Mouse (Mus musculus) heart, embryonic 10.5 days (tissue): Measurements from ENCODE around the gene Gm44503. TPM values are rescaled to one million over a fixed set of nuclear protein-coding genes. Genes with fewer than 3 reads are reported as not detected.

Source experiments
- DNase-seq: peaks from one replicate; pipeline ENCODE4 v3.0.0-alpha.2; 2017; ENCODE audit warnings: low spot score
- H3K27ac ChIP-seq: fragments of 300-500 bp; sonication (generic); 2 replicates; pipeline ENCODE4 v1.5.1; 2016; ENCODE audit warnings: mild to moderate bottlenecking
- H3K27me3 ChIP-seq: fragments of 300-500 bp; sonication (generic); 2 replicates; pipeline ENCODE4 v1.6.1; 2016; ENCODE audit warnings: mild to moderate bottlenecking; ENCODE audit not compliant: poor library complexity, insufficient read depth, severe bottlenecking
- H3K36me3 ChIP-seq: fragments of 300-500 bp; sonication (generic); 2 replicates; pipeline ENCODE4 v1.6.1; 2016; ENCODE audit warnings: mild to moderate bottlenecking, moderate library complexity
- H3K4me1 ChIP-seq: fragments of 300-500 bp; sonication (generic); 2 replicates; pipeline ENCODE4 v1.6.1; 2016; ENCODE audit warnings: mild to moderate bottlenecking
- H3K4me3 ChIP-seq: fragments of 300-500 bp; sonication (generic); 2 replicates; pipeline ENCODE4 v1.5.1; 2016; ENCODE audit warnings: mild to moderate bottlenecking, moderate library complexity
- H3K9me3 ChIP-seq: fragments of 300-500 bp; sonication (generic); 2 replicates; pipeline ENCODE4 v1.6.1; 2016; ENCODE audit warnings: mild to moderate bottlenecking, moderate library complexity
- WGBS: fragments of 180-500 bp; shearing (Covaris S2); methylation state at CpG from one replicate; pipeline ENCODE4 v1.1.7; 2016; 5-methylcytosine and 5-hydroxymethylcytosine counted together
- microRNA-seq: library from miRNA; unstranded; fragments of <30 nt; microRNA quantifications from one replicate; pipeline ENCODE4, GENCODE M21; 2017
- polyA plus RNA-seq: library from polyadenylated mRNA; unstranded; fragments of >200 nt; fragmentation: Nextera tagmentation; extraction: Ambion mirVana; gene quantifications from 2 replicates; pipeline ENCODE4 v1.2.1, GENCODE M21; 2016

Gm44503 gene
- polyA plus RNA-seq, 1 experiment from 2014 or later: not detected

DNA sequence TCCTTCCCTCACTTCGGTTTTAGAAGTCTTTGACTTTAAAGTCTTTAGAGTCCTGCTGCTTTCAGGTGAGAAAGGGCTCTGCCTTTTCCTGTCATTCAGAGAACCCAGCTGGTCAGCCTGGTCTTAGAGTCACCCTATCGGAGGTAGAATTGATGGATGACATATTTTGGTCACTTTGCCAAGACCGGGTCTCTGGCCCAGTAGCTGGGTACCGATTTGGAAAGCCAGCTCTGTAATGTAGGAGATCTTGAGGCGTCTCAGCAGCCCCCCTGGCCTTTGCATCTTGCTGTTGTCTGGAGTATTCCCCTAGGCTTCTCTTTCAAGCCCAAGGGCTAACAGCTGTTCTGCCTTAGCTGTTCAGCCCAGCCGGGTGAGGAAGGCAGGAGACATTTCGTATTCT is 86.6 kb downstream of the Gm44503 start:
- Histone ChIP-seq H3K36me3 (no peaks in the 10 kb centered on the region), H3K4me3 (peak overlapping the region; percentile 68), H3K9me3 (no peaks in the 10 kb centered on the region), H3K27ac (peak overlapping the region; percentile 77; the same call in 1 of the 2 replicates), H3K27me3 (no peaks in the 10 kb centered on the region; the same call in 1 of the 2 replicates), H3K4me1 (peaks cover 15% of the 10 kb centered on the region)
- DNase-seq: no peak
- WGBS: 10% methylated on average over 7 of the region's 7 CpGs

GRCm38 (mm10) chr9:73045711-73046110 is 87.1 kb downstream of the Gm44503 start:
- H3K27me3 ChIP-seq: no peaks in the 10 kb centered on the region; the same call in 1 of the 2 replicates
- DNase-seq: no peak
- 64% methylated on average over 10 of the region's 10 CpGs for WGBS
- H3K9me3 ChIP-seq: no peaks in the 10 kb centered on the region
- H3K4me3 ChIP-seq: peak overlapping the region; percentile 68; the same call in 1 of the 2 replicates
- peaks cover 10% of the 10 kb centered on the region for H3K4me1 ChIP-seq
- no peaks in the 10 kb centered on the region for H3K36me3 ChIP-seq
- no peak overlapping the region for H3K27ac ChIP-seq

- no peaks in the 10 kb centered on the region; the same call in 1 of the 2 replicates for H3K27me3 ChIP-seq
- H3K9me3 ChIP-seq: no peaks in the 10 kb centered on the region
- H3K4me3 ChIP-seq: no peak overlapping the region
- peaks cover 12% of the 10 kb centered on the region for H3K4me1 ChIP-seq
- H3K27ac ChIP-seq: no peak overlapping the region
- DNase-seq: no peak
- H3K36me3 ChIP-seq: no peaks in the 10 kb centered on the region
- WGBS: 83% methylated on average over 2 of the region's 2 CpGs
Measured at GRCm38 (mm10) chr9:73047906-73048305, 89.3 kb downstream of the Gm44503 start.

DNA sequence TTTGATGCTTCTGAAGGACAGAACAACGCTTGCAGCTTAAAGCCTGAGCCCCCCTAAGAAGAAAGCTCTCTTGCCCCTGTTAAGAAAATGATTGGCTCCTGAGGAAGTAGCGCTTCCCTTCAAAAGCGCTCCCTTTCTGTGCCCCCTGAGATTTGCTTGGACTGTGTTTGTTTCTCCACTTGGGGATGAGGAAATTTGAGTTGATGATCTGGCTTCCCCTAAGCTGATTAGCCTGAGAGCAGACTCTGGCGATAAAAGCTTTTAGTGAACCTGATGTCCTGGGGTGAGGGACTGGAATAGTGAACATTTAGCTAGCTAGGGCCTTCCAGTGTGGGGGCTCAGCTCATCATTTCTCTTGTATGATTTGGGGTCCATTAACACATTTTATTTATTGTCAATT is 90.3 kb downstream of the Gm44503 start:
- Histone ChIP-seq H3K27me3 (no peaks in the 10 kb centered on the region; the same call in 1 of the 2 replicates), H3K27ac (no peak overlapping the region), H3K36me3 (no peaks in the 10 kb centered on the region), H3K4me1 (peaks cover 11% of the 10 kb centered on the region), H3K4me3 (no peak overlapping the region), H3K9me3 (no peaks in the 10 kb centered on the region)
- 9% methylated on average over 4 of the region's 4 CpGs for WGBS
- no peak for DNase-seq

DNA sequence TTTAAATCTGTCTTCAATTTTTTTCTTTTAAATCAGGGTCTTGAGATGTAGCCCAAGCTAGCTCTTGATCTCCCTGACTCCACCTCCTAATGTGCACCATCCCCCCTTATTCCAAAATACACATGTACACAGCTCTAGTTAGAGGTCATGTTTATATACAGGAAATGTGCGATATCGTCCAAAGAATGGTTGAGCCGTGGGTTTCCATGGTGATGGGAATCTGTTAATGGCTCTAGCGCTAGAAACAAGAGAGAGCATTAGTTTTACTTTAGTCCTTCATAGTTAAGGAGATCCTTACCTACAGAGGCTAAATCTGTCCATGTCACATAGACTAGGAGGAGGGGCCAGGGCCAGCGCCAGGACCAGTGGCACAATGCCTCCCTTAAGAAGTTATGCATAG is 91.2 kb downstream of the Gm44503 start:
- Histone ChIP-seq H3K36me3 (no peaks in the 10 kb centered on the region), H3K27ac (no peak overlapping the region), H3K4me3 (no peak overlapping the region), H3K9me3 (no peaks in the 10 kb centered on the region), H3K27me3 (no peaks in the 10 kb centered on the region; the same call in 1 of the 2 replicates), H3K4me1 (0 out of 2 replicates have a peak, but pooled peaks cover 3% of the 10 kb centered on the region)
- 71% methylated on average over 5 of the region's 5 CpGs for WGBS
- DNase-seq: no peak

GRCm38 (mm10) chr9:73050606-73051005 is 92.0 kb downstream of the Gm44503 start:
- Histone ChIP-seq H3K36me3 (no peaks in the 10 kb centered on the region), H3K9me3 (no peaks in the 10 kb centered on the region), H3K27me3 (no peaks in the 10 kb centered on the region; the same call in 1 of the 2 replicates), H3K27ac (no peak overlapping the region), H3K4me1 (0 out of 2 replicates have a peak, but pooled peaks cover 6% of the 10 kb centered on the region), H3K4me3 (no peak overlapping the region)
- DNase-seq: no peak
- 70% methylated on average over 8 of the region's 8 CpGs for WGBS

- no peak overlapping the region for H3K4me3 ChIP-seq
- WGBS: 43% methylated on average over 10 of the region's 10 CpGs
- no peak overlapping the region for H3K27ac ChIP-seq
- DNase-seq: no peak
- H3K4me1 ChIP-seq: 0 out of 2 replicates have a peak, but pooled peaks cover 8% of the 10 kb centered on the region
- no peaks in the 10 kb centered on the region for H3K36me3 ChIP-seq
- H3K27me3 ChIP-seq: no peaks in the 10 kb centered on the region
- no peaks in the 10 kb centered on the region for H3K9me3 ChIP-seq
Measured at GRCm38 (mm10) chr9:73055441-73055911, 96.8 kb downstream of the Gm44503 start.

DNA sequence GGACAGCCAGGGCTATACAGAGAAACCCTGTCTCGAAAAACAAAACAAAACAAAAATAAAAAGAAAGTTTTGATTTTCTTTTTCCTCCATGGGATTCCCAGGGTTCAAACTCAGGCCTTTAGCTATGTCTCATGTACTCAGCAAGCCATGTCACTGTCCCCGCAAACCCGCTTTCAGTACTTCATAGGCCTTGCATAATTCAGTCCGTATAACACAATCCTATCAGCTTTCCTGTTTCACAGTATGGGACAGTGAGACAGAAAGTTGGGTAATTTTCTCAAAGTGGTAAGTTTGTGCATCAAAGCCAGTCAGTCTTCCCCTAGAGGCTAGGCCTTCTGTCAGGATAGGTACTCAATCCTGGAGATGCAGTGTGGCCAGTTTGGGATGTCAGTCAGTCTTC is 100.6 kb downstream of the Gm44503 start:
- no peaks in the 10 kb centered on the region for H3K27me3 ChIP-seq
- H3K9me3 ChIP-seq: no peaks in the 10 kb centered on the region
- H3K27ac ChIP-seq: no peak overlapping the region
- H3K36me3 ChIP-seq: no peaks in the 10 kb centered on the region
- WGBS: 83% methylated on average over 4 of the region's 4 CpGs
- peaks cover 14% of the 10 kb centered on the region for H3K4me1 ChIP-seq
- no peak overlapping the region for H3K4me3 ChIP-seq
- DNase-seq: no peak

- no peak for DNase-seq
- WGBS: 20% methylated on average over 15 of the region's 15 CpGs
- peaks cover 30% of the 10 kb centered on the region for H3K4me1 ChIP-seq
- no peaks in the 10 kb centered on the region for H3K9me3 ChIP-seq
- H3K27me3 ChIP-seq: no peaks in the 10 kb centered on the region
- H3K4me3 ChIP-seq: peak overlapping the region; percentile 39
- H3K27ac ChIP-seq: peak overlapping the region; percentile 36
- H3K36me3 ChIP-seq: no peaks in the 10 kb centered on the region
Measured at GRCm38 (mm10) chr9:73063621-73064290, 105.1 kb downstream of the Gm44503 start.

Small RNA genes lying within 50 kb of the gene (microRNA-seq; reads per million reads assigned to microRNA genes)
- gene Gm27353: not detected

Other genes starting within 250 kb of the Gm44503 start
- 7.6 and 11.1 TPM in 2 replicates for gene Prtg, start 152.0 kb upstream of the Gm44503 start, polyA plus RNA-seq
- 1.6 and 2.2 TPM in 2 replicates for gene Pygo1, start 33.2 kb upstream of the Gm44503 start, polyA plus RNA-seq
- 0.59 and 1.1 TPM in 2 replicates for gene Dyx1c1, start 67 bp upstream of the Gm44503 start, polyA plus RNA-seq
- 11.5 and 12.9 TPM in 2 replicates for gene Ccpg1os, start 26.5 kb downstream of the Gm44503 start, polyA plus RNA-seq
- gene Ccpg1, start 26.6 kb downstream of the Gm44503 start, polyA plus RNA-seq: 18.3 and 23.5 TPM in 2 replicates
- gene Pigb, start 81.5 kb downstream of the Gm44503 start, polyA plus RNA-seq: 10.9 and 13.2 TPM in 2 replicates
- 3.5 and 5.3 TPM in 2 replicates for gene Rab27a, start 86.0 kb downstream of the Gm44503 start, polyA plus RNA-seq
- not detected in 2 replicates for gene Khdc3, start 143.0 kb downstream of the Gm44503 start, polyA plus RNA-seq
- gene Gm20509, start 143.6 kb downstream of the Gm44503 start, polyA plus RNA-seq: not detected in 2 replicates
- gene Rsl24d1, start 154.6 kb downstream of the Gm44503 start, polyA plus RNA-seq: 101 and 124 TPM in 2 replicates